In the genomic region with DNA sequence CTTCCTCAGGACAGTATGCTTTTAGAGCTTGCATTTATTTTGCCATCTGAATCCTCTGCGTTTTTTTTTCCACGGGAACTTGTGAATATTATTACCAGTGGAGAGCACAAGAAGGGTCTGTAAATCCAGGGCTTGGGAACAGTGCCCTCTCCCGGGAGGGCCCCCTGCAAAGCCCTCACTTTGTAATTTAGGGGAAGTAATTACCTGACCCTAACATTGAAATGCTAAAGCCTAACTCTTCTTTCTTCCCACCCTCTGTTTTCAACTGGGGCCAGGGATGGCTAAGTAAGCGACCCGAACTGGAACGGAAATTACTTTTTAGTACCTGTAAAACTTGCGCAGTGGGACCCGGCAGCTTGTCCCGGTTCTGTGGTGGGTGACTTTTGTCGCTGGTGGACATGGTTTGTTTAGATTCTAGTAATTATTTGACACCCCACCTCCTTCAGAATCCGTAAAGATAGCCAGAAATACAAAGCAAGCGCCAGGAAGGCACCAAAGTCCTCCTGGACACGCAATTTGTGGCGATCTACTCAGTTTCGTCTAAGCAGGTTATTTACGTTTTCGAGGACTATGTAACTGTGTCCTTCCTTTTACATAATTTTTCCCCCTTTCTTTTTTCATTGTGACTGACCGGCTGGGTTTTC, we compare ENCODE assay signal across 9 mouse cellular contexts. TPM values are rescaled to one million over a fixed set of nuclear protein-coding genes. Genes with fewer than 3 reads are reported as not detected.
DNase-seq lines count a peak whose midpoint lies in the region; ATAC-seq and TF ChIP-seq lines count a peak whose summit lies in the region.
"Had no signal": no experiment of that assay in that cellular context is flagged by ENCODE, and none has a peak within 500 bp of the region (broad histone marks: within the 10 kb centered on the region; RNA-seq: fewer than 3 reads in every experiment).

No protein-coding gene starts in this region.

- H3K4me1 ChIP-seq in ES-E14 (ENCODE audit: control insufficient read depth in 2 of 2, insufficient read depth in 2 of 2, low read length in 2 of 2, poor library complexity in 1 of 2) = peaks cover 6 to 25% of the 10 kb centered on the region in 2 experiments
- peaks cover 77% of the 10 kb centered on the region for H3K4me1 ChIP-seq in hindbrain, embryonic 10.5 days (replicated peaks)
- H3K4me1 ChIP-seq in midbrain, embryonic 10.5 days = peaks cover 85% of the 10 kb centered on the region

- peak; percentile 38 to 45 for DNase-seq in cerebellum, postnatal 25 days
- DNase-seq in cerebellum, adult 11 months = no peak
- no peak for DNase-seq in ES-E14 (ENCODE audit: low read depth, low spot score)
- peak; percentile 42 for DNase-seq in hindbrain, embryonic 10.5 days (ENCODE audit: low spot score)
- DNase-seq in midbrain, embryonic 10.5 days (ENCODE audit: low spot score) = peak; percentile 50
- no peak for DNase-seq in spleen, postnatal 36 days (ENCODE audit: low spot score in 2 of 2)
- DNase-seq: thymus, adult 2 months had no signal

- no peaks in the 10 kb centered on the region for H3K9me3 ChIP-seq in ES-E14 (ENCODE audit: control insufficient read depth, insufficient read depth, low read depth, low read length)
- no peaks in the 10 kb centered on the region for H3K9me3 ChIP-seq in hindbrain, embryonic 10.5 days
- no peaks in the 10 kb centered on the region for H3K9me3 ChIP-seq in midbrain, embryonic 10.5 days (replicated peaks)

- 0 out of 2 replicates have a peak overlapping the region, but pooled peaks have one; percentile 53 for H3K9ac ChIP-seq in ES-E14 (ENCODE audit: insufficient read depth, low read depth, low read length, poor library complexity, severe bottlenecking)

- peak overlapping the region; percentile 58 to 59 for H3K4me3 ChIP-seq in ES-E14 (ENCODE audit: insufficient read depth in 1 of 2, low read depth in 1 of 2, low read length in 2 of 2, poor library complexity in 1 of 2, severe bottlenecking in 1 of 2)
- H3K4me3 ChIP-seq in hindbrain, embryonic 10.5 days = peak overlapping the region; percentile 62
- peak overlapping the region; percentile 62 for H3K4me3 ChIP-seq in midbrain, embryonic 10.5 days

- in situ Hi-C loops in ES-E14 (cut with MboI; ENCODE audit: low sequenced_read_pairs in 2 of 2, unreplicated experiment in 2 of 2) = no loop called here

- ATAC-seq in megakaryocyte progenitor cell, adult 5-6 weeks (replicated peaks; ENCODE audit: poor library complexity) = no peak; the same call in 1 of the 2 replicates
- ATAC-seq in inflammation-experienced regulatory T-cells, adult 6 months = no peak

- WGBS in hindbrain, embryonic 10.5 days = 2% methylated on average over 18 of the region's 18 CpGs
- under 1% methylated on average over 18 of the region's 18 CpGs for whole genome bisulfite sequencing in midbrain, embryonic 10.5 days

- H3K27ac ChIP-seq in ES-E14 (ENCODE audit: insufficient read depth, low read depth, low read length, poor library complexity, severe bottlenecking) = no peak overlapping the region
- peak overlapping the region; percentile 95 for H3K27ac ChIP-seq in hindbrain, embryonic 10.5 days
- peak overlapping the region; percentile 93 for H3K27ac ChIP-seq in midbrain, embryonic 10.5 days (replicated peaks)

- no peaks in the 10 kb centered on the region for H3K36me3 ChIP-seq in ES-E14 (ENCODE audit: control insufficient read depth, insufficient read depth, low read length, poor library complexity, severe bottlenecking)
- H3K36me3 ChIP-seq in hindbrain, embryonic 10.5 days = no peaks in the 10 kb centered on the region
- H3K36me3 ChIP-seq in midbrain, embryonic 10.5 days = no peaks in the 10 kb centered on the region

- peaks cover 95% of the 10 kb centered on the region for H3K27me3 ChIP-seq in hindbrain, embryonic 10.5 days (ENCODE audit: insufficient read depth, poor library complexity, severe bottlenecking)
- H3K27me3 ChIP-seq in midbrain, embryonic 10.5 days (ENCODE audit: low read depth, poor library complexity, severe bottlenecking) = peaks cover 99% of the 10 kb centered on the region

TF ChIP-seq in ES-E14, 5 proteins besides CTCF, POLR2A, EP300 and RAD21:
- no peak for TF ChIP-seq ZC3H11A (IDR thresholded peaks at IDR 0.05; ENCODE audit: borderline replicate concordance, low read depth, low read length)
- no peak for TF ChIP-seq HCFC1 (IDR thresholded peaks at IDR 0.05; ENCODE audit: borderline replicate concordance, insufficient read depth, low read length)
- TF ChIP-seq ZNF384 (IDR thresholded peaks at IDR 0.05; ENCODE audit: low read depth, low read length) = no peak
- no peak for TF ChIP-seq MAFK (IDR thresholded peaks at IDR 0.05; ENCODE audit: insufficient read depth, low read depth, low read length)
- TF ChIP-seq CHD2 (IDR thresholded peaks at IDR 0.05; ENCODE audit: low read depth, low read length) = no peak

RNA-seq across cellular contexts. Expression of a gene that starts 44.9 kb away (rescaled TPM):
- 0.21 and 0.31 TPM in 2 replicates for total RNA-seq in ES-E14 (2012; rRNA removed)
- polyA plus RNA-seq in hindbrain, embryonic 10.5 days (2016; fragmentation: Nextera tagmentation; extraction: Ambion mirVana) = 1.9 and 2.4 TPM in 2 replicates
- polyA plus RNA-seq in midbrain, embryonic 10.5 days (2016; fragmentation: Nextera tagmentation; extraction: Ambion mirVana) = 0.82 and 1.3 TPM in 2 replicates
- not detected in 2 replicates for total RNA-seq in megakaryocyte progenitor cell, adult 5-6 weeks (2015)
- total RNA-seq in megakaryocyte progenitor cell, adult 5-6 weeks (2017) = not detected in 2 replicates
- not detected for polyA plus RNA-seq in inflammation-experienced regulatory T-cells, adult 6 months (2017; shearing (Covaris generic))
- polyA plus RNA-seq: thymus, adult 2 months had no signal

RNA-seq across cellular contexts. Expression of a gene that starts 59.5 kb away (rescaled TPM):
- 15.2 and 29.7 TPM in 2 replicates for total RNA-seq in ES-E14 (2012; rRNA removed)
- polyA plus RNA-seq in hindbrain, embryonic 10.5 days (2016; fragmentation: Nextera tagmentation; extraction: Ambion mirVana) = 16.5 and 20.3 TPM in 2 replicates
- polyA plus RNA-seq in midbrain, embryonic 10.5 days (2016; fragmentation: Nextera tagmentation; extraction: Ambion mirVana) = 13.6 and 15.3 TPM in 2 replicates
- not detected in 2 replicates for total RNA-seq in megakaryocyte progenitor cell, adult 5-6 weeks (2015)
- total RNA-seq in megakaryocyte progenitor cell, adult 5-6 weeks (2017) = not detected in 2 replicates
- under 1 TPM in 1 of 3 experiments, not detected in 2; 0.27 TPM for polyA plus RNA-seq in inflammation-experienced regulatory T-cells, adult 6 months (2017; shearing (Covaris generic))
- polyA plus RNA-seq: thymus, adult 2 months had no signal

Comparison
In these comparisons a context has a peak if more than half of its experiments do, and no peak if none do; other contexts are left out.
1. DNase-seq: peak in cerebellum, postnatal 25 days (2 of 2), hindbrain, embryonic 10.5 days (single experiment) and midbrain, embryonic 10.5 days (single experiment); none in cerebellum, adult 11 months (single experiment), ES-E14 (single experiment) and spleen, postnatal 36 days (0 of 2).
2. RNA of a gene that starts 59.5 kb away (polyA plus RNA-seq): 16.5 to 20.3 TPM in hindbrain, embryonic 10.5 days and 13.6 to 15.3 TPM in midbrain, embryonic 10.5 days; 0.27 TPM in inflammation-experienced regulatory T-cells, adult 6 months; every median in the first group is over 10 times any median in the second.
3. Peak in every context shown above with its lines, with median percentiles within 50 percentile points of each other: H3K4me3 ChIP-seq.